Mouse (Mus musculus) G1E (cell line): ENCODE data around the gene Cdc27.

Experiments
- CTCF ChIP-seq: IDR thresholded peaks from 2 replicates; pipeline ENCODE4 v1.5.1; 2012; ENCODE audit warnings: low read depth, low read length, inconsistent platforms, mixed read lengths
- GATA1 ChIP-seq: IDR thresholded peaks from 2 replicates; pipeline ENCODE4 v1.6.1; 2012; ENCODE audit warnings: borderline replicate concordance, low read length, inconsistent platforms, mixed read lengths
- GATA2 ChIP-seq: IDR thresholded peaks from 2 replicates; pipeline ENCODE4 v1.6.1; 2012; ENCODE audit warnings: low read depth, low read length, inconsistent platforms, borderline replicate concordance

DNA sequence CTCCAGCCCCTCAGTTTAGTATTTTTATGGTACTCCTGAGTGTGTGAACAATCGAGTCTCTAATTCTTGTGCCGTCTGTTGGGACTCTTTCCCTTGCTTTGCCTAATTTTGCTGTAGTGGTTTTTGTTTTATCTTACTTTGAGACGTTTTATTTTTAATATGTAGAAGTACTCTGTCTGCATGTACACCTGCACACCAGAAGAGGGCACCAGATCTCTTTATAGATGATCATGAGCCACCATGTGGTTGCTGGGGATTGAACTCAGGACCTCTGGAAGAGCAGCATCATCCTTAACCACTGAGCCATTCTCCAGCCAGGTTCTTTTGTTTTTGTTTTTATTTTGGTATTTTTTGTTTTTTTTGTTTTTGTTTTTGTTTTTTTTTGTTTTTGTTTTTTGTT, 62.1 kb downstream of the Cdc27 start:
- TF ChIP-seq GATA1 (no peak), GATA2 (no peak), CTCF (no peak)
